Mouse (Mus musculus) embryo, embryonic 11 days (tissue): ENCODE measurements at regions not wholly inside any gene's neighbourhood (a gene's known extent, or its start where the extent isn't known, plus 50 kb on each side); places are given as distances from the start of the nearest gene placed in this dataset.

ENCODE experiments used
- DNase-seq: peaks from one replicate; pipeline ENCODE4 v3.0.0-alpha.2; 2015

- no peak for DNase-seq
Measured at GRCm38 (mm10) chr15:68811041-68811440, 2310.3 kb upstream of the Lrrc6 start.

DNA sequence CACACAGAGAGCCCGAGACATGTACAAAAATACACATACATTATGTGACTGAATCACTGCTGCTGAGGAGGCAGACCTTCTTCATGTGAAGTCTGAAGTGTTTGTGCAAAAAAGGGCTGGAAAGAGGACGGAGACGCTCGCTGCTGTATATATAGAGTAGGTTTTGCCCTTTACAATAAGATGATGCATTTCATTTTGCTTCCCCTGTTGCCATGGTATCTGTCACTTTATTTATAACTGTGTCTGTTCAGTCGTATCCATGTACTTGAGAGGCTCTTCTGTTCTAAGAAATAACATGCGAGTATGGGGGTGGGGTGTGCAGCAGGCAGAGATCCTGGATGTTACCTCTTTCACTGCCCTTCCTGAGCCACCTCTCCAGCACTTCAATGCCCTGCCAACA, 2309.9 kb upstream of the Lrrc6 start:
- DNase-seq, result no peak

- DNase-seq, result no peak
Measured at GRCm38 (mm10) chr15:68808175-68808574, 2307.5 kb upstream of the Lrrc6 start.

- no peak for DNase-seq
Measured at GRCm38 (mm10) chr15:68804254-68804653, 2303.5 kb upstream of the Lrrc6 start.

GRCm38 (mm10) chr15:68801763-68802162, 2301.1 kb upstream of the Lrrc6 start:
- no peak for DNase-seq

DNA sequence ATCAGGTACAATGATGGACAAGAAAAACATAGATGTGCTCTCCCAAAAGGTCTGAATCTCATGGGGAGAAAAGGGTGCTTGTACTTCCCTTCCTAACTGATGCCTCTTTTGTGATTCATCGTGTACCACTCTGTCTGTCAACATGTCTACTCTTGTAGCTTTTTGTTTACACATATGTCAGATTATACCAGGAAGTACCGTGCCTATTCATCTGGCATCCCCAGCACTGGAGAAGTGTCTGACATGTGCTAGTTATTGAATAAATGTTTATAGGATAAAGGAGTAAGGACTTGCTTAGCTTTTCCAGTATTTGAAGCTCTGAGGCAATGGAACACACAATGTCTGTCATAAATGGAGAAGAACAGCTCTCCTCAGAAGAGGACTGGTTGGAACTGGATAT, 2296.7 kb upstream of the Lrrc6 start:
- no peak for DNase-seq

- DNase-seq, result no peak
Measured at GRCm38 (mm10) chr15:68795239-68795960, 2294.7 kb upstream of the Lrrc6 start.

DNA sequence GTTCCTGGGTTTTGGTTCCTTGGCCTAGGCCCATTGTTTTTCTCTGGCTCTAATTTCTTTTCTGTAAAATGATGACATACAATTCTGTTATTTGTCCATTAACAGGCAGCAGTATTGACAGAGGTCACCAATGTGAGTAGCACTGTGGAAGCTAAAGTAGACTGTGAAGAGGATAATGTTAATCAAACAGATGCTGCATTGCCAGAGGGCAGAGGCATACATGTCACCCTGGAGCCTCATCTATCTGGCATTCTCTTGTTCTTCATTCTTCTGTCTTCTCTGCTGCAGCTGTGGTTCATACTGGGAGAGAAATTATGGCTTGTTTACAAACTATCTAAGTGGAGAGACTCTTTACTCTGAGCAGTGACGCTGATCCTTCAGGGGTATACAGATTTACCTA, 2259.2 kb upstream of the Lrrc6 start:
- no peak for DNase-seq

GRCm38 (mm10) chr15:68755255-68755654, 2254.5 kb upstream of the Lrrc6 start:
- no peak for DNase-seq

- no peak for DNase-seq
Measured at GRCm38 (mm10) chr15:68754834-68755233, 2254.1 kb upstream of the Lrrc6 start.

DNA sequence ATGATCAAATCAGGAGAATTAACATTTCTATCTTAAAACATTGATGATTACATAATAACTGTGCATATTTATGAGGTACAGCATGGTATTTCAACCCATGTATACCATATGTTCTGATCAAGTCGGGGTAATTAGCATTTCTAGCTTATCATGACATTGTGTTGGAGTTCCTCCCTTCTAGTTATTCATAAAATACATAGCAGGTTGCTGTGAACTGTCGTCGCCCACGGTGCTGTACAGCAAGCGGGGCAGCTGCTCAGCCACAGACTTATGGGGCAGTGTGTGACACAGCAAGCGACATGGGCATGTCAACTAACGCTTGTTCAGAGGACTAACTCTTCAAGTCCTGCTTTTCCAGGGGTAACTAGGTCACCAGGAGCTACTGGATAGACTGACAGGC, 2238.6 kb upstream of the Lrrc6 start:
- DNase-seq, result no peak

GRCm38 (mm10) chr15:68721250-68721649, 2220.5 kb upstream of the Lrrc6 start:
- DNase-seq, result no peak

DNA sequence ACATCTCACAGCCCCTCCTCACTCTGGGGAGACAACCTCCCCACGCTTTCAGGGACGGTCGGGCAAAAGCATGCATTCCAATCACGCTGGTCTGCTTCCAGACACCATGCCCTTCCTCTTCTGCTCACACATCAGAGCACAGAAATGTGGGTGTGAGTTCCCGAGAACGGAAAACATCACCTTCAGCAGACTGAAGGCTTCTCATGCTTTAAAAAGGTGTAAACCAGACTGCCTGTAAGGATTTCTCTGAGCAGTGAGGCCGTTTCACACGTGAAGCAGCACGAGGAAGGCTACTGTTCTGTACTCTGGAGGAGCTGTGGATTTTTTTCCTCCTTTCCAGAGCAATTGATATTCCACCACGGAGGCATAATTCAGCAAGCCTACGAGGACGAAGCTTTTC, 2218.8 kb upstream of the Lrrc6 start:
- no peak for DNase-seq

GRCm38 (mm10) chr15:68714337-68714736, 2213.6 kb upstream of the Lrrc6 start:
- no peak for DNase-seq

DNA sequence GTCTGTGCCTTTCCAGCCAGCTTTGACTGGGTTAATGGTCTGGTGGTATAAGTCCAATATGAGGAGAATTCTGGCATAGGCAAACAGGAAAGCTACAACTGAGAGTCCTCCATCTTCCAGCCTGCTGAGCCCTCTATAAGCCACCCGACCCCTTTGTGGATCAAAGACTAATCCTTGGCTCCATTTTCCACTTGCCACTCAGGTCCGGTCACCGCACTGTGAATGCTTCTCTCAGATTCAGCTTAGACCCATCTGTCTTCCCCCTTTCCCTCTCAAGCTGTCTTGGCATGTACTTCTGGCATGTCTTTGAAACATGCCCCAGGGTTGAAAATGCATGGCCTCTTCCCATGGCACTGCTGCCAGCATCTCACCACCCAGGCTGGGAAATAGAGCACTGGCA, 2206.6 kb upstream of the Lrrc6 start:
- DNase-seq, result no peak

GRCm38 (mm10) chr15:68695041-68695650, 2194.4 kb upstream of the Lrrc6 start:
- no peak for DNase-seq

- DNase-seq, result no peak
Measured at GRCm38 (mm10) chr15:68667462-68667861, 2166.8 kb upstream of the Lrrc6 start.

DNA sequence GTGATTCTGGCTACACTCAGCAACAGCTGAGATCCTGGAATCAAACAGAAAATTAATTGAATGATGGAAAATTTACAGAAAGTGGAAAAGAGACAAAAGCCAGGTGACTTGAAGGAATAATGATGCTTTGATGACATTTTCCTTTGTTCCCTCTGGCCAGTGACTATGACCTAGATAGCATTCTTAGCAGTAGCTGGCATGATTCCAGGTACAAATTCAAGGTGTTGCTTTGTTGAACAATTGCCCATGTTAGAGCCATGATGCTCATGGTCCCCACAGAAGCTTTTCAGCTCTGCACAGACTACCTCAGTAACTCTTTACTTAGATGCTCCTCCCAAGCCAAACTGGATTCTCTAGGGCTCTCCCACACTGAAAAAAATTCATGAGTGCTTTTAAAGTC, 2164.6 kb upstream of the Lrrc6 start:
- no peak for DNase-seq

DNA sequence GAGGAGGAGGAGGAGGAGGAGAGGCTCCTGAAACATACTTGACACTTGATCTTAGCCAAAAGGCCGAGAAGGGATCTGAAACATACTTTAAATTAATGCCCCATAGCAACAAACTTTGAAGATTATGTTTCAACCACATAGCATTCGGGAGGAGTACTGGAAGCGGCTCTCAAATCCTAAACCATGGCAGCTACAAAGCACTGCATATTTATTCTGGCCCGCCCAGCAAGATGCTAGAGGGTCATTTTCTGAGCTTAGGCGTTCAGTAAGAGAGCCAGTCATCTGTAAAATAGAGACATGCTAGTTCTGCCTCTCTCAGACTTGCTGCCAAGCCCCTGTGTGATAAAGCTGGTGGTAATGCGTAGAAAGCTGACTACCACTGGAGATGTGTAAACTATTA, 2156.0 kb upstream of the Lrrc6 start:
- DNase-seq, result no peak

- no peak for DNase-seq
Measured at GRCm38 (mm10) chr15:68655046-68655445, 2154.3 kb upstream of the Lrrc6 start.

- no peak for DNase-seq
Measured at GRCm38 (mm10) chr15:68650609-68651008, 2149.9 kb upstream of the Lrrc6 start.

- DNase-seq, result peak; percentile 31
Measured at GRCm38 (mm10) chr15:68650033-68650432, 2149.3 kb upstream of the Lrrc6 start.

DNA sequence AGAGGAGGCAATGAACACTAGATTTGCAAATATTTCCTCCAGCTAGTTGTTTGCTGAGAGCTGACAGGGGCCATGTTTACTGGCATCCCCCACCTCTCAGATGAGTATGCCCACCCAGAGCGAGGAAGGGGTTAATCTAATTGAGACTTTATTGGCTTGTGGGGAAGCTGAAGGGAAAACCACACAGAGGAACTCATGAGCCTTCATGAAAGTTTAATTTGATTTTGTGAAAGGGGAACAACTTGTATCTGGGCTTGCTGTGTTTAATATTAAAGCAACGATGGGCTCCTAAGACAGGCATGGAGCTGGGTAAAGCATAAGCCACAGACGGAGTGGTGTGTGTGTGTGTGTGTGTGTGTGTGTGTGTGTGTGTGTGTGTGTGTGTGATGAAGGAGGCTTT, 2146.2 kb upstream of the Lrrc6 start:
- DNase-seq, result no peak

DNA sequence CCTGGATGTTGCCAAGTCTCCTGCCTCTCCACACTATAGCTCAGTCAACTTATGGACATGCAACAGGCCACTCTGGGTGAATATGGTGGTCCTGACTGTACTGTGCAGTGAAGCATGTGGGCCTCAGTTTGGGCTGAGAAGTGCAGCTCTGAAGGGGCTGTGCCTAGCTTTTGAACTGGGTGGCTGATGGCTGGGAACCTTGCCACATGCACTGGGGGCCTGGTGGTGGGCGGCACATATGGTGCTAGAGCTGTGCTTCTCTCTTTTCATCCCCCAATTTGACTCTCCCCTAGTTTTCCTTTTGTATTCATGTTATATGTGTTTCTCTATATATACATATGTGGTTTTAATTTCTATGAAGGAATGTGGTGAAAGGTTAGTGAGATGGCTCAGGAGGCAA, 2144.2 kb upstream of the Lrrc6 start:
- DNase-seq, result no peak

DNA sequence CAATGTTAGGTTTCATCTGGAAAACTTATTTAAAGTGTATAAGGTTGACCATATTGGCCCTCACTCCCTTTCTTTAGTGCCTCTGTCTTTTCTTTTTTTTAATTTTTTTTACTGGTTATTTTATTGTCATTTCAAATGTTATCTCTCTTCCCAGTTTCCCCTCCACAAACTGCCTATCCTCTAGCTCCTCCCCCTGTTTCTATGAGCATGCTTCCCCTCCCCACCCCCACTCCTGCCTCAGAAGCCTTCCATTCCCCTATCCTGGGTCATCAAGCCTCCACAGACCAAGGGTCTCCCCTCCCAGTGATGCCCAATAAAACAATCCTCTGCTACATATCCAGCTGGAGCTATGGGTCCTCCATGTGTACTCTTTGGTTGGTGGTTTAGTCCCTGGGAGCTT, 2134.9 kb upstream of the Lrrc6 start:
- no peak for DNase-seq
